Mouse (Mus musculus) neural tube, embryonic 14.5 days (tissue): Measurements from ENCODE around the gene Duxbl2. TPM values are rescaled to one million over a fixed set of nuclear protein-coding genes. Genes with fewer than 3 reads are reported as not detected.
"Not testable (repeated sequence)": the region's sequence is repeated elsewhere in the genome, so short reads cannot be mapped to it uniquely, and the experiment has no call there.

ENCODE experiments used
- ATAC-seq: fragments of 200-750 bp; cut with Nextera tagmentation; 2 replicates; pipeline ENCODE4 v1.8.0; 2017; ENCODE audit warnings: low read depth, mild to moderate bottlenecking, moderate TSS enrichment, moderate library complexity
- H3K27ac ChIP-seq: fragments of 300-500 bp; sonication (generic); 2 replicates; pipeline ENCODE4 v1.5.1; 2014; ENCODE audit warnings: low read depth, mild to moderate bottlenecking, control low read depth, low read length, moderate library complexity, mixed read lengths
- H3K27me3 ChIP-seq: fragments of 300-500 bp; sonication (generic); 2 replicates; pipeline ENCODE4 v1.6.1; 2014; ENCODE audit warnings: low read length; ENCODE audit not compliant: control insufficient read depth, insufficient read depth
- H3K36me3 ChIP-seq: fragments of 300-500 bp; sonication (generic); 2 replicates; pipeline ENCODE4 v1.6.1; 2014; ENCODE audit warnings: low read length, mixed read lengths; ENCODE audit not compliant: control insufficient read depth, insufficient read depth
- H3K4me1 ChIP-seq: fragments of 300-500 bp; sonication (generic); 2 replicates; pipeline ENCODE4 v1.6.1; 2014; ENCODE audit warnings: low read length; ENCODE audit not compliant: control insufficient read depth, insufficient read depth
- H3K4me2 ChIP-seq: fragments of 300-500 bp; sonication (generic); 2 replicates; pipeline ENCODE4 v1.6.1; 2014; ENCODE audit warnings: mild to moderate bottlenecking, low read depth, low read length, control low read depth
- H3K4me3 ChIP-seq: fragments of 300-500 bp; sonication (generic); 2 replicates; pipeline ENCODE4 v1.5.1; 2014; ENCODE audit warnings: low read depth, low read length, control low read depth, mixed read lengths
- H3K9ac ChIP-seq: fragments of 300-500 bp; sonication (generic); replicated peaks from 2 replicates; pipeline ENCODE4 v1.6.1; 2014; ENCODE audit warnings: low read depth, mild to moderate bottlenecking, control low read depth, low read length, mixed read lengths
- H3K9me3 ChIP-seq: fragments of 300-500 bp; sonication (generic); 2 replicates; pipeline ENCODE4 v1.6.1; 2016; ENCODE audit warnings: low read length; ENCODE audit not compliant: control insufficient read depth
- WGBS: fragments of 180-500 bp; shearing (Covaris S2); extraction: QIAGEN DNeasy Blood & Tissue Kit; methylation state at CpG from one replicate; pipeline ENCODE4 v1.1.7; 2014; 5-methylcytosine and 5-hydroxymethylcytosine counted together
- polyA plus RNA-seq: library from polyadenylated mRNA; unstranded; fragments of >200 nt; fragmentation: Nextera tagmentation; extraction: Ambion mirVana; gene quantifications from 2 replicates; pipeline ENCODE4 v1.2.1, GENCODE M21; 2014

The Duxbl2 gene
- 2.6 TPM in 1 of 2 replicates, not detected in the other for polyA plus RNA-seq

DNA sequence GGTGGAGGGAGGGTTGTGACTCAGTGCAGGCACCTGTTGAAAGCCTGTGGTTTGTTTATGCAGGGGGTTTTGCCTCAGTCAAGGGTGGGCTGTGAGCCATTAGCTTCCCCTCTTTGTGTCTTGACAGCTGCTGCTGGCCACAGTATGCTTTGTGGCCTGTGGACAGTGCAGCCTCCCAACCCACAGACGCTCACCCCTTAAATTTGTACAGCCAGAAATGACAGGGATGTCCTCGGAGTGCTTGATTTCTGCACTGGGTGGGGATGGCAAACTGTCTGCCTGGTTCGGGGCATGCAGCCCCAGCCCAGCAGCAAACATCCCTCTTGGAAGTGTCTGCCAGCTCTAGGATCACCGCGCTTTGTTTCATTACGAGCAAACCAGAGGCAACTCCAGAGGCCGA is at the start of gene Duxbl2:
TSS of gene Duxbl2 (plus strand) at position 200 of the 400 bp plus-strand sequence.
- H3K36me3 ChIP-seq, ATAC-seq, H3K4me2 ChIP-seq, H3K27ac ChIP-seq, H3K9me3 ChIP-seq, H3K4me3 ChIP-seq, H3K9ac ChIP-seq, H3K4me1 ChIP-seq, H3K27me3 ChIP-seq: not testable (repeated sequence)
- WGBS = no CpG with 5 or more reads among the region's 7 CpGs

DNA sequence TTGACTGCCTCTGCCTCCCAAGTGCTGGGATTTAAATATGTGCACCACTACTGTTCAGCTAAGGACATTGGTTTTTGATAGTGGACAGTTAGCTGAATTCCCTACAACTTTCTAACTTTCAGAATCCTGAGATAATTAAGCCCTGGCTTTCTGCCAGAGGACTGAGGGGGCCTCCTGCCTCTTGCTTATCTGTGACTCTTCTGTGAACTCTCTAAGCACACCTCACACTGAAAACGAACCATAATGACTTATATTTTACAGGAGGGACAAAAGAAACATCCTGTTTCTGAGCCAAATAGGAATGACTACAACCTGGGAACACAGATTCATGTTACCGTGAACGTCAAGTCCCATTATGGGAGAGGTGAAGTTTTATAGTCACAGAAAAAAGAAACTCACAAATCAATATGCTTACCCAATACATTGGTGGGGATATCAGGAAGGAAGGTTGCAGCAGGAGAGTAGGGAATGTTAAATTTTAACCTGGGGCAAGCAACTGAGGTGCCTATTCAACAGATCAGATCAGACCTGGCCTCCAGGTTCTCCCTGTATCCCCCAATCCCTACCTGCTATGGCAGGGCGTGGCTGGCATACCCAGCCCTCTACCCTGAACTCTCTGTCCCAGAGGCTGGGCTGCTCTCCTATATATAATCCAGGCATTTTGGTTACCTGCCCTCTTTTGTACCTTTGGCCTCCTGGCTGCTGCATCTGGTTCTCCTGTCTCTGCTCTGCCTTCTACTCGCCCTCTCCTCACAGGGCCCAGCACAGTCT is 41.3 kb upstream of the Duxbl2 start:
- H3K36me3 ChIP-seq, H3K27ac ChIP-seq, H3K4me2 ChIP-seq, H3K27me3 ChIP-seq, H3K4me3 ChIP-seq, H3K9ac ChIP-seq, H3K9me3 ChIP-seq, H3K4me1 ChIP-seq, ATAC-seq: not testable (repeated sequence)
- WGBS = no CpG with 5 or more reads among the region's 5 CpGs

DNA sequence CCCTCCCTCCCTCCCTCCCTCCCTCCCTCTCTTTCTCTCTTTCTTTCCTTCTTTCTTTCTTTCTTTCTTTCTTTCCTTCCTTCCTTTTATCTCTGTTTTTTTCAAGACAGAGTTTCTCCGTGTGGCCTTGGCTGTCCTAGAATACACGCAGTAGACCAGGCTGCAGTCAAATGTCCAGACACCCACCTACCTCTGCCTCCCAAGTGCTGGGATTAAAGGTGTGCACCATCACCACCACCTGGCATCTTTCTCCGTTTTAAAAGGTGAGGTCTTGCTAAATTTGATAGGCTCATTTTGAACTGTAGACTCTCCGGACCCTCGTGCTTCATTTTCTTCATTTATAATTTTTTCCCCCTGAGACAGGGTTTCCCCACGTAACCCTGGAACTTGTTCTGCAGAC is 36.9 kb upstream of the Duxbl2 start, which contains the start of gene Cphx2:
TSS of gene Cphx2 (plus strand) at position 301 of the 400 bp plus-strand sequence.
- WGBS = no CpG with 5 or more reads among the region's 6 CpGs
- H3K27me3 ChIP-seq, H3K36me3 ChIP-seq, H3K4me1 ChIP-seq, H3K4me2 ChIP-seq, H3K9ac ChIP-seq, H3K4me3 ChIP-seq, H3K27ac ChIP-seq, ATAC-seq, H3K9me3 ChIP-seq: not testable (repeated sequence)

DNA sequence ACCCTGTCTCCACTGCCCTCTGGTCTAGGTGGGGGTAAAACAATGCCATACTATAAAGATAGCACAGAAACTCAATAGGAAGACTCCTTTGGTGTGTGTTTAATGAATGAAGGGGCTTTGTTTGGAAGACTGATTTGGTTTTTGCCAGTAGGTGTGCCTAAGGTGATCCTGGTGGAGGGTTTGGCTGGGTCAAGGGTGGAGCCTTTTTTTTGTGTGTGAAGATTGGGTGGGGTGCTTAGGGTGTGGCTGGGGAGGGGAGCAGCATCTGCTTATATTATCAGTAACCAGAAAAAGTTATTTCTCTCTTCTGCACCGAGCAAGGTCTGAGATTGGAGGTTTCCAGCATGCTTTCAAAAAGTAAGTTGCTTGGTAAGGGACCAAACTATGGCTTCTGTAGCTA is 36.2 kb upstream of the Duxbl2 start, which contains the start of gene Cphx3:
TSS of gene Cphx3 (plus strand) at position 301 of the 400 bp plus-strand sequence.
- H3K27ac ChIP-seq, H3K4me2 ChIP-seq, H3K36me3 ChIP-seq, H3K4me1 ChIP-seq, H3K9ac ChIP-seq, ATAC-seq, H3K9me3 ChIP-seq, H3K27me3 ChIP-seq, H3K4me3 ChIP-seq: not testable (repeated sequence)
- no CpG with 5 or more reads among the region's 1 CpGs for WGBS

DNA sequence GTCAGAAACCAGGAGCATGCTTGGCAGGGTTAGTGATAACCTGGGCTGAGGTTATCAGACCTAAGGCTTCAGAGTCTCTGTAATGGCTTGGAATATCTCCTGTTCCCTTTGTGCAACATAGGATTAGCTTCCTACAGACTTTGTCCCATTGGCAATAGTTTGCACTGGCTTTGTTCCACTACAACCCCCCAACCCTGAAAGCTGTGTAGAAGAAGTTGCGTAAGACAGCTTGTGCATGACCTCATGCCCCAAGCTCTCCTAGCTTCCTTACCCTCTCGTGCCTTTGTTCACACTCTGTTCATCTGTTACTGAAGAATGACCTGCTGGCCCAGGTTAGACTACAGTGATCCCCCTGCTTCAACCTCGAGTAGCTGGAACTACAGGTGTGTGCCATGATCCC is 20.5 kb upstream of the Duxbl2 start:
- not testable (repeated sequence) for ATAC-seq, H3K4me2 ChIP-seq, H3K27me3 ChIP-seq, H3K4me3 ChIP-seq, H3K9me3 ChIP-seq, H3K4me1 ChIP-seq, H3K27ac ChIP-seq, H3K9ac ChIP-seq, H3K36me3 ChIP-seq
- WGBS = no CpG with 5 or more reads among the region's 3 CpGs

DNA sequence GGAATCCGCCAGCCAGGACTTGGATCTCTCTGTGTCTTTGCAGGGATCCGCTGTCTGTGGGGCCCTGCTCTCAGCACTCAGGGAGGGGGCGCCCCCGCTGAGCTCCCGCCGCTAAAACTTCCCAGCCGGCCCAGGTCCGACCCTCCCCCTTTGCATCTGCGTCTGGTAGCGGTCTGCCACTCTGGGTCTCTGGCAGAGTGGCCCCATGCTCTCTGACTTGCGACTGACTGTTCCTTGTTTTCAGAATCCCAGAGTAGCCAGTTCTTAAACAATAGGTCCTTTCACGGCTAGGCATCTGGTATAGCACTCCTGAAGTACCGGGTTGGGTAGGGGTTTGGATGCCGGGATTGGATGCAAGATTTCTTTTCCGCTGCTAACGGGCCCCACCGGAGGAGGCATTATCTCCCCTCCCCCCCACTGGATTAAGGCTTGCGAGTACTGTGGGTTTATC is 426 bp downstream of the Duxbl2 start:
- ATAC-seq = peak; percentile 94
- not testable (repeated sequence) for H3K9me3 ChIP-seq, H3K27me3 ChIP-seq, H3K4me2 ChIP-seq, H3K9ac ChIP-seq, H3K27ac ChIP-seq, H3K36me3 ChIP-seq, H3K4me3 ChIP-seq, H3K4me1 ChIP-seq
- no CpG with 5 or more reads among the region's 18 CpGs for WGBS

DNA sequence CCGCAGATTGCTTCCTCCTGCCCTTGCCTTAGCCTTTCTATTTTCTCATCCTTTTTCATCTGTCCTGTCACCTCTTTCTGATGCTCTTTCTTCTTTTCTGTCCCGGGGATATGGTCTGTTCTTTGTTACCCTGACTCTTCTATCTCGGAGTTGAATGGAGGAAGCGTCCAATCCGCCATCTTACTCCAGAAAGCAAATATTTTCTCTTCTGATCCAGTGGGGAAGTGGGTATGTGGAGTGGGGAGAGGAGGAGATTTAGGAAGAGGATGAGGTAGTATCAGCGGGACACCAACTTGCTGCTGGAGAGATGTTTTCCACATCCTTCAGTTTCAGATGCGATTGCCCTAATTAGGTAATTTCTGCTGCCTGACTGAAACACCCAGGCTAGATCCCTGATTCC is 946 bp downstream of the Duxbl2 start:
- H3K4me3 ChIP-seq, H3K9ac ChIP-seq, H3K4me1 ChIP-seq, H3K9me3 ChIP-seq, H3K27ac ChIP-seq, H3K27me3 ChIP-seq, H3K4me2 ChIP-seq, H3K36me3 ChIP-seq: not testable (repeated sequence)
- no CpG with 5 or more reads among the region's 7 CpGs for WGBS
- ATAC-seq = peak; percentile 52

DNA sequence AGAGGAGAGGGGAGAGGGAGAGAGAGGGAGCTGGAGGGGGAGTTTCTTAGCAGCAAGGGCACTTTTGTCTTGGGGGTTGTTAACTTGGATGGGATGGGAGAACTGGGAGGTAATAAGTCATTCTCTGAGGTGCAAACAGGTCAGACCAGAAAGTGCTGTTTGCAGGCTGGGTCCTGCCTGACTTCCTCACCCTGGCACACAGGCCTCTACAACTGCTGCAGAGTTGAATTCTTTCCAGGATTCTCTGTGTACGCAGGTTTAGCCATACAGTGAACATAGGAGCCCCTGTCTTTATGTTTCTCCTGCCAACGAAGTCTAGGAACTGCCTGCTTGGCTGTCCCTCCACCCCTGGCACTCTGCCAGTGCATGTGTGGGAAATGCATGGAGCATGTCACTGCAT is 28.9 kb downstream of the Duxbl2 start:
- ATAC-seq, H3K4me3 ChIP-seq, H3K4me2 ChIP-seq, H3K9ac ChIP-seq, H3K27me3 ChIP-seq, H3K9me3 ChIP-seq, H3K27ac ChIP-seq, H3K4me1 ChIP-seq, H3K36me3 ChIP-seq: not testable (repeated sequence)
- WGBS = no CpG with 5 or more reads among the region's 2 CpGs

DNA sequence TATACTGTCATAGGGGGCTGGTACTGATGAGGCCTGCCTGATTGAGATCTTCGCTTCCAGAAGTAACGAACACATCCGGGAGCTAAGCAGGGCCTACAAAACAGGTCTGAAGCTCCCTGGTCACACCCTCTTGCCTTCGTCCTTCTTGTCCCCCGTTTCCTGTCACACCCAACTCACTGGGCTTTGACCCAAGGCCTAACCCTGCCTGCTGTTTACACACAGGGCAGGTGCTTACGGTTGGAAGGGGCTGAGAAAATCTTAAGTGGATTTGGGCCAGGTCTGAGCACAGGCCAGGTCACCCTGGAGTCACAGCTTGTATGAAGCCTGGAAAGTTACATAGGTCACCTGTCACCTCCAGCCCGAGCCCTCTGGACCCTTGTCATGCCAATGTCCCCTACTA is 37.9 kb downstream of the Duxbl2 start:
- not testable (repeated sequence) for H3K4me3 ChIP-seq, ATAC-seq, H3K9ac ChIP-seq, H3K4me2 ChIP-seq, H3K4me1 ChIP-seq, H3K27ac ChIP-seq, H3K27me3 ChIP-seq, H3K36me3 ChIP-seq, H3K9me3 ChIP-seq
- no CpG with 5 or more reads among the region's 7 CpGs for WGBS
